Mouse (Mus musculus): ENCODE results near the gene Slc26a6. TPM values are rescaled to one million over a fixed set of nuclear protein-coding genes. Genes with fewer than 3 reads are reported as not detected.

Gene Slc26a6
- 10.2 and 10.5 TPM in 2 replicates for polyA plus RNA-seq (2016; fragmentation: Nextera tagmentation; extraction: Ambion mirVana)

GRCm38 (mm10) chr9:108852976-108853375 is at the start of gene Slc26a6:
Slc26a6 (plus strand) TSS chr9:108853283.
- H3K4me2 ChIP-seq (replicated peaks) = peak within 1 kb of the TSS; percentile 94
- H3K9me3 ChIP-seq = no peaks in the 10 kb centered on the region
- H3K4me1 ChIP-seq = peaks cover 18% of the 10 kb centered on the region
- H3K27ac ChIP-seq (replicated peaks) = peak within 1 kb of the TSS; percentile 80
- peaks cover 42% of the 10 kb centered on the region for H3K36me3 ChIP-seq
- 0 out of 2 replicates have a peak, but pooled peaks cover 3% of the 10 kb centered on the region for H3K27me3 ChIP-seq
- H3K9ac ChIP-seq (replicated peaks) = peak within 1 kb of the TSS; percentile 78
- 92% methylated on average over 3 of the region's 3 CpGs for WGBS
- ATAC-seq (ENCODE audit: low FRiP score, low read depth) = no peak
- peak within 1 kb of the TSS; percentile 70 for H3K4me3 ChIP-seq

- H3K9me3 ChIP-seq = no peaks in the 10 kb centered on the region
- peaks cover 66% of the 10 kb centered on the region for H3K36me3 ChIP-seq
- WGBS = 91% methylated on average over 8 of the region's 8 CpGs
- no peaks in the 10 kb centered on the region for H3K27me3 ChIP-seq
- ATAC-seq (ENCODE audit: low FRiP score, low read depth) = no peak
- no peak overlapping the region for H3K9ac ChIP-seq (replicated peaks)
- H3K27ac ChIP-seq (replicated peaks) = no peak overlapping the region
- no peak overlapping the region for H3K4me3 ChIP-seq
- H3K4me1 ChIP-seq = peaks cover 13% of the 10 kb centered on the region
- no peak overlapping the region for H3K4me2 ChIP-seq (replicated peaks)
Observed at GRCm38 (mm10) chr9:108805768-108806167, 47.3 kb upstream of the Slc26a6 start.

GRCm38 (mm10) chr9:108806379-108806778 is 46.7 kb upstream of the Slc26a6 start:
- Histone ChIP-seq H3K9me3 (no peaks in the 10 kb centered on the region), H3K36me3 (peaks cover 66% of the 10 kb centered on the region), H3K27ac (replicated peaks) (no peak overlapping the region), H3K9ac (replicated peaks) (no peak overlapping the region), H3K4me3 (no peak overlapping the region), H3K27me3 (no peaks in the 10 kb centered on the region), H3K4me2 (replicated peaks) (no peak overlapping the region), H3K4me1 (peaks cover 13% of the 10 kb centered on the region)
- no peak for ATAC-seq (ENCODE audit: low FRiP score, low read depth)

GRCm38 (mm10) chr9:108806831-108807230 is 46.3 kb upstream of the Slc26a6 start:
- no peak for ATAC-seq (ENCODE audit: low FRiP score, low read depth)
- Histone ChIP-seq H3K4me1 (peaks cover 13% of the 10 kb centered on the region), H3K27me3 (no peaks in the 10 kb centered on the region), H3K4me3 (no peak overlapping the region), H3K36me3 (peaks cover 66% of the 10 kb centered on the region), H3K9me3 (no peaks in the 10 kb centered on the region), H3K9ac (replicated peaks) (no peak overlapping the region), H3K27ac (replicated peaks) (no peak overlapping the region), H3K4me2 (replicated peaks) (no peak overlapping the region)
- WGBS = 96% methylated on average over 1 of the region's 1 CpGs

GRCm38 (mm10) chr9:108807674-108808073 is 45.4 kb upstream of the Slc26a6 start:
- Histone ChIP-seq H3K4me3 (peak overlapping the region; percentile 73; the same call in 1 of the 2 replicates), H3K4me2 (replicated peaks) (no peak overlapping the region; the same call in 1 of the 2 replicates), H3K27me3 (no peaks in the 10 kb centered on the region), H3K36me3 (peaks cover 66% of the 10 kb centered on the region), H3K9me3 (no peaks in the 10 kb centered on the region), H3K27ac (replicated peaks) (0 out of 2 replicates have a peak overlapping the region, but pooled peaks have one; percentile 35), H3K9ac (replicated peaks) (no peak overlapping the region), H3K4me1 (peaks cover 13% of the 10 kb centered on the region)
- 69% methylated on average over 5 of the region's 5 CpGs for WGBS
- ATAC-seq (ENCODE audit: low FRiP score, low read depth) = peak; percentile 40; the same call in 1 of the 2 replicates

GRCm38 (mm10) chr9:108808163-108808665 is 44.9 kb upstream of the Slc26a6 start, which contains the start of gene Nckipsd:
Nckipsd (plus strand) TSS chr9:108808368.
- Histone ChIP-seq H3K4me1 (peaks cover 13% of the 10 kb centered on the region), H3K4me2 (replicated peaks) (peak within 1 kb of the TSS; percentile 86), H3K4me3 (peak within 1 kb of the TSS; percentile 73), H3K9ac (replicated peaks) (peak within 1 kb of the TSS; percentile 74), H3K27ac (replicated peaks) (0 out of 2 replicates have a peak within 1 kb of the TSS, but pooled peaks have one; percentile 35), H3K9me3 (no peaks in the 10 kb centered on the region), H3K27me3 (no peaks in the 10 kb centered on the region), H3K36me3 (peaks cover 67% of the 10 kb centered on the region)
- WGBS = under 1% methylated on average over 59 of the region's 62 CpGs
- ATAC-seq (ENCODE audit: low FRiP score, low read depth) = peak; percentile 91

GRCm38 (mm10) chr9:108809188-108809587 is 43.9 kb upstream of the Slc26a6 start:
- H3K27ac ChIP-seq (replicated peaks) = no peak overlapping the region
- peak overlapping the region; percentile 73 for H3K4me3 ChIP-seq
- no peak for ATAC-seq (ENCODE audit: low FRiP score, low read depth)
- peak overlapping the region; percentile 86 for H3K4me2 ChIP-seq (replicated peaks)
- peaks cover 67% of the 10 kb centered on the region for H3K36me3 ChIP-seq
- H3K4me1 ChIP-seq = peaks cover 13% of the 10 kb centered on the region
- H3K27me3 ChIP-seq = no peaks in the 10 kb centered on the region
- no peaks in the 10 kb centered on the region for H3K9me3 ChIP-seq
- 62% methylated on average over 5 of the region's 5 CpGs for WGBS
- H3K9ac ChIP-seq (replicated peaks) = peak overlapping the region; percentile 74

- Histone ChIP-seq H3K27ac (replicated peaks) (no peak overlapping the region), H3K9me3 (no peaks in the 10 kb centered on the region), H3K4me3 (no peak overlapping the region), H3K4me1 (peaks cover 13% of the 10 kb centered on the region), H3K9ac (replicated peaks) (no peak overlapping the region), H3K36me3 (peaks cover 67% of the 10 kb centered on the region), H3K4me2 (replicated peaks) (0 out of 2 replicates have a peak overlapping the region, but pooled peaks have one; percentile 86), H3K27me3 (no peaks in the 10 kb centered on the region)
- no peak for ATAC-seq (ENCODE audit: low FRiP score, low read depth)
- WGBS = 80% methylated on average over 6 of the region's 6 CpGs
Observed at GRCm38 (mm10) chr9:108809723-108810122, 43.4 kb upstream of the Slc26a6 start.

- Histone ChIP-seq H3K9ac (replicated peaks) (no peak overlapping the region), H3K4me3 (no peak overlapping the region), H3K4me1 (peaks cover 13% of the 10 kb centered on the region), H3K27ac (replicated peaks) (no peak overlapping the region), H3K4me2 (replicated peaks) (no peak overlapping the region), H3K27me3 (no peaks in the 10 kb centered on the region), H3K36me3 (peaks cover 67% of the 10 kb centered on the region), H3K9me3 (no peaks in the 10 kb centered on the region)
- ATAC-seq (ENCODE audit: low FRiP score, low read depth) = no peak
- 85% methylated on average over 5 of the region's 5 CpGs for WGBS
Observed at GRCm38 (mm10) chr9:108810516-108810915, 42.6 kb upstream of the Slc26a6 start.

- WGBS = 93% methylated on average over 7 of the region's 7 CpGs
- H3K9ac ChIP-seq (replicated peaks) = no peak overlapping the region
- no peak overlapping the region for H3K4me3 ChIP-seq
- ATAC-seq (ENCODE audit: low FRiP score, low read depth) = no peak
- no peaks in the 10 kb centered on the region for H3K27me3 ChIP-seq
- no peaks in the 10 kb centered on the region for H3K9me3 ChIP-seq
- H3K4me1 ChIP-seq = no peaks in the 10 kb centered on the region
- H3K27ac ChIP-seq (replicated peaks) = no peak overlapping the region
- H3K36me3 ChIP-seq = peaks cover 71% of the 10 kb centered on the region
- H3K4me2 ChIP-seq (replicated peaks) = no peak overlapping the region
Observed at GRCm38 (mm10) chr9:108815557-108815956, 37.5 kb upstream of the Slc26a6 start.

GRCm38 (mm10) chr9:108819495-108819894 is 33.6 kb upstream of the Slc26a6 start:
- no peak for ATAC-seq (ENCODE audit: low FRiP score, low read depth)
- WGBS = 56% methylated on average over 3 of the region's 3 CpGs

GRCm38 (mm10) chr9:108820077-108820476 is 33.0 kb upstream of the Slc26a6 start:
- WGBS = 69% methylated on average over 5 of the region's 5 CpGs

More at GRCm38 (mm10) chr9:108819495-108819894, 33.6 kb upstream of the Slc26a6 start:
- H3K4me3 ChIP-seq = no peak overlapping the region
- H3K36me3 ChIP-seq = peaks cover 35% of the 10 kb centered on the region
- H3K9ac ChIP-seq (replicated peaks) = no peak overlapping the region
- H3K9me3 ChIP-seq = no peaks in the 10 kb centered on the region
- no peak overlapping the region for H3K27ac ChIP-seq (replicated peaks)
- H3K4me2 ChIP-seq (replicated peaks) = no peak overlapping the region
- H3K4me1 ChIP-seq = peaks cover 8% of the 10 kb centered on the region; the same call in 1 of the 2 replicates
- peaks cover 13% of the 10 kb centered on the region for H3K27me3 ChIP-seq

More at GRCm38 (mm10) chr9:108820077-108820476, 33.0 kb upstream of the Slc26a6 start:
- no peak overlapping the region for H3K9ac ChIP-seq (replicated peaks)
- H3K9me3 ChIP-seq = no peaks in the 10 kb centered on the region
- peaks cover 14% of the 10 kb centered on the region; the same call in 1 of the 2 replicates for H3K4me1 ChIP-seq
- H3K4me2 ChIP-seq (replicated peaks) = no peak overlapping the region
- peaks cover 19% of the 10 kb centered on the region for H3K27me3 ChIP-seq
- H3K36me3 ChIP-seq = peaks cover 29% of the 10 kb centered on the region
- no peak overlapping the region for H3K27ac ChIP-seq (replicated peaks)
- H3K4me3 ChIP-seq = no peak overlapping the region
- no peak for ATAC-seq (ENCODE audit: low FRiP score, low read depth)

Data from midbrain, embryonic 12.5 days (tissue).